Mouse (Mus musculus): Measurements from ENCODE around the gene Ptpn20. TPM values are rescaled to one million over a fixed set of nuclear protein-coding genes. Genes with fewer than 3 reads are reported as not detected.

Gene Ptpn20
- not detected in 2 replicates for polyA plus RNA-seq (2016; fragmentation: Nextera tagmentation; extraction: Ambion mirVana)

GRCm38 (mm10) chr14:33588951-33589350 lies at the start of gene Ptpn20:
Gene Ptpn20 (plus strand): TSS chr14:33589207.
- Histone ChIP-seq H3K4me2 (no peak within 1 kb of the TSS), H3K9ac (no peak within 1 kb of the TSS), H3K4me3 (no peak within 1 kb of the TSS), H3K36me3 (no peaks in the 10 kb centered on the region), H3K4me1 (replicated peaks) (no peaks in the 10 kb centered on the region), H3K27me3 (replicated peaks) (no peaks in the 10 kb centered on the region), H3K27ac (ENCODE audit: poor library complexity, severe bottlenecking) (no peak within 1 kb of the TSS), H3K9me3 (replicated peaks) (peaks cover 5% of the 10 kb centered on the region; the same call in 1 of the 2 replicates)
- 49% methylated on average over 14 of the region's 14 CpGs for WGBS
- no peak for ATAC-seq (ENCODE audit: insufficient number of reproducible peaks, low FRiP score)

- H3K27me3 ChIP-seq (replicated peaks) = no peaks in the 10 kb centered on the region
- no peak overlapping the region for H3K27ac ChIP-seq (ENCODE audit: poor library complexity, severe bottlenecking)
- H3K4me3 ChIP-seq = no peak overlapping the region
- ATAC-seq (ENCODE audit: insufficient number of reproducible peaks, low FRiP score) = no peak
- H3K9ac ChIP-seq = no peak overlapping the region
- 0 out of 2 replicates have a peak, but pooled peaks cover 6% of the 10 kb centered on the region for H3K9me3 ChIP-seq (replicated peaks)
- 80% methylated on average over 7 of the region's 7 CpGs for WGBS
- H3K36me3 ChIP-seq = no peaks in the 10 kb centered on the region
- H3K4me1 ChIP-seq (replicated peaks) = no peaks in the 10 kb centered on the region
- H3K4me2 ChIP-seq = no peak overlapping the region
Observed at GRCm38 (mm10) chr14:33539559-33540167, 49.3 kb upstream of the Ptpn20 start.

GRCm38 (mm10) chr14:33545565-33546143 lies 43.4 kb upstream of the Ptpn20 start:
- 80% methylated on average over 8 of the region's 8 CpGs for WGBS

GRCm38 (mm10) chr14:33548650-33549049 lies 40.4 kb upstream of the Ptpn20 start:
- Histone ChIP-seq H3K9ac (no peak overlapping the region), H3K4me2 (no peak overlapping the region), H3K9me3 (replicated peaks) (no peaks in the 10 kb centered on the region), H3K27ac (ENCODE audit: poor library complexity, severe bottlenecking) (no peak overlapping the region), H3K36me3 (no peaks in the 10 kb centered on the region), H3K4me1 (replicated peaks) (no peaks in the 10 kb centered on the region), H3K27me3 (replicated peaks) (no peaks in the 10 kb centered on the region), H3K4me3 (no peak overlapping the region)
- WGBS = 56% methylated on average over 3 of the region's 3 CpGs
- ATAC-seq (ENCODE audit: insufficient number of reproducible peaks, low FRiP score) = no peak

More at GRCm38 (mm10) chr14:33545565-33546143, 43.4 kb upstream of the Ptpn20 start:
- Histone ChIP-seq H3K4me2 (no peak overlapping the region), H3K4me1 (replicated peaks) (no peaks in the 10 kb centered on the region), H3K4me3 (no peak overlapping the region), H3K36me3 (no peaks in the 10 kb centered on the region), H3K9ac (no peak overlapping the region), H3K27ac (ENCODE audit: poor library complexity, severe bottlenecking) (no peak overlapping the region), H3K27me3 (replicated peaks) (no peaks in the 10 kb centered on the region), H3K9me3 (replicated peaks) (no peaks in the 10 kb centered on the region)
- ATAC-seq (ENCODE audit: insufficient number of reproducible peaks, low FRiP score) = no peak

- Histone ChIP-seq H3K27me3 (replicated peaks) (no peaks in the 10 kb centered on the region), H3K9me3 (replicated peaks) (no peaks in the 10 kb centered on the region), H3K4me1 (replicated peaks) (no peaks in the 10 kb centered on the region), H3K9ac (no peak overlapping the region), H3K36me3 (no peaks in the 10 kb centered on the region), H3K4me3 (no peak overlapping the region), H3K4me2 (no peak overlapping the region), H3K27ac (ENCODE audit: poor library complexity, severe bottlenecking) (no peak overlapping the region)
- ATAC-seq (ENCODE audit: insufficient number of reproducible peaks, low FRiP score) = no peak
- WGBS = 70% methylated on average over 6 of the region's 6 CpGs
Observed at GRCm38 (mm10) chr14:33549856-33550255, 39.2 kb upstream of the Ptpn20 start.

- ATAC-seq (ENCODE audit: insufficient number of reproducible peaks, low FRiP score) = no peak
- no peak overlapping the region for H3K9ac ChIP-seq
- no peak overlapping the region for H3K27ac ChIP-seq (ENCODE audit: poor library complexity, severe bottlenecking)
- H3K36me3 ChIP-seq = no peaks in the 10 kb centered on the region
- H3K4me3 ChIP-seq = no peak overlapping the region
- no peaks in the 10 kb centered on the region for H3K9me3 ChIP-seq (replicated peaks)
- H3K4me1 ChIP-seq (replicated peaks) = no peaks in the 10 kb centered on the region
- no peaks in the 10 kb centered on the region for H3K27me3 ChIP-seq (replicated peaks)
- 40% methylated on average over 6 of the region's 6 CpGs for WGBS
- H3K4me2 ChIP-seq = no peak overlapping the region
Observed at GRCm38 (mm10) chr14:33570737-33571136, 18.3 kb upstream of the Ptpn20 start.

- no peaks in the 10 kb centered on the region for H3K9me3 ChIP-seq (replicated peaks)
- no peak overlapping the region for H3K9ac ChIP-seq
- 68% methylated on average over 3 of the region's 3 CpGs for WGBS
- H3K4me1 ChIP-seq (replicated peaks) = no peaks in the 10 kb centered on the region
- H3K4me3 ChIP-seq = no peak overlapping the region
- H3K27me3 ChIP-seq (replicated peaks) = no peaks in the 10 kb centered on the region
- H3K27ac ChIP-seq (ENCODE audit: poor library complexity, severe bottlenecking) = no peak overlapping the region
- ATAC-seq (ENCODE audit: insufficient number of reproducible peaks, low FRiP score) = no peak
- H3K36me3 ChIP-seq = no peaks in the 10 kb centered on the region
- no peak overlapping the region for H3K4me2 ChIP-seq
Observed at GRCm38 (mm10) chr14:33573643-33574042, 15.4 kb upstream of the Ptpn20 start.

- H3K27me3 ChIP-seq (replicated peaks) = no peaks in the 10 kb centered on the region
- 62% methylated on average over 7 of the region's 7 CpGs for WGBS
- H3K9me3 ChIP-seq (replicated peaks) = peaks cover 4% of the 10 kb centered on the region; the same call in 1 of the 2 replicates
- ATAC-seq (ENCODE audit: insufficient number of reproducible peaks, low FRiP score) = no peak
- H3K4me2 ChIP-seq = no peak overlapping the region
- H3K4me3 ChIP-seq = no peak overlapping the region
- H3K27ac ChIP-seq (ENCODE audit: poor library complexity, severe bottlenecking) = no peak overlapping the region
- no peak overlapping the region for H3K9ac ChIP-seq
- no peaks in the 10 kb centered on the region for H3K4me1 ChIP-seq (replicated peaks)
- no peaks in the 10 kb centered on the region for H3K36me3 ChIP-seq
Observed at GRCm38 (mm10) chr14:33579771-33580484, 9.1 kb upstream of the Ptpn20 start.

GRCm38 (mm10) chr14:33598376-33599130 lies 9.5 kb downstream of the Ptpn20 start:
- H3K27ac ChIP-seq (ENCODE audit: poor library complexity, severe bottlenecking) = no peak overlapping the region
- no peaks in the 10 kb centered on the region for H3K36me3 ChIP-seq
- H3K9me3 ChIP-seq (replicated peaks) = no peaks in the 10 kb centered on the region
- H3K4me2 ChIP-seq = no peak overlapping the region
- 86% methylated on average over 9 of the region's 9 CpGs for WGBS
- no peaks in the 10 kb centered on the region for H3K4me1 ChIP-seq (replicated peaks)
- no peak for ATAC-seq (ENCODE audit: insufficient number of reproducible peaks, low FRiP score)
- no peak overlapping the region for H3K9ac ChIP-seq
- H3K27me3 ChIP-seq (replicated peaks) = no peaks in the 10 kb centered on the region
- no peak overlapping the region for H3K4me3 ChIP-seq

- Histone ChIP-seq H3K36me3 (no peaks in the 10 kb centered on the region), H3K9me3 (replicated peaks) (no peaks in the 10 kb centered on the region), H3K4me2 (no peak overlapping the region), H3K9ac (no peak overlapping the region), H3K4me3 (no peak overlapping the region), H3K27me3 (replicated peaks) (no peaks in the 10 kb centered on the region), H3K4me1 (replicated peaks) (no peaks in the 10 kb centered on the region), H3K27ac (ENCODE audit: poor library complexity, severe bottlenecking) (no peak overlapping the region)
- 82% methylated on average over 10 of the region's 10 CpGs for WGBS
- ATAC-seq (ENCODE audit: insufficient number of reproducible peaks, low FRiP score) = no peak
Observed at GRCm38 (mm10) chr14:33607431-33607830, 18.4 kb downstream of the Ptpn20 start.

- Histone ChIP-seq H3K9ac (no peak overlapping the region), H3K4me1 (replicated peaks) (no peaks in the 10 kb centered on the region), H3K27me3 (replicated peaks) (no peaks in the 10 kb centered on the region), H3K4me2 (no peak overlapping the region), H3K9me3 (replicated peaks) (no peaks in the 10 kb centered on the region), H3K4me3 (no peak overlapping the region), H3K27ac (ENCODE audit: poor library complexity, severe bottlenecking) (no peak overlapping the region), H3K36me3 (no peaks in the 10 kb centered on the region)
- no peak for ATAC-seq (ENCODE audit: insufficient number of reproducible peaks, low FRiP score)
- WGBS = 48% methylated on average over 3 of the region's 3 CpGs
Observed at GRCm38 (mm10) chr14:33625036-33625435, 36.0 kb downstream of the Ptpn20 start.

Data from heart, embryonic 12.5 days (tissue).